7 mouse cellular contexts compared by ENCODE assay signal in genomic region chr9:95845711-95846110, GRCm38 (mm10). TPM values are rescaled to one million over a fixed set of nuclear protein-coding genes. Genes with fewer than 3 reads are reported as not detected.
A peak's percentile ranks its signal among the peaks of the same experiment; 100 is the strongest.
DNase-seq lines count a peak whose midpoint lies in the region; ATAC-seq lines count a peak whose summit lies in the region.

No protein-coding gene starts in this region.

- no peak overlapping the region for H3K27ac ChIP-seq in embryonic facial prominence, embryonic 10.5 days (replicated peaks)
- H3K27ac ChIP-seq in forebrain, embryonic 11.5 days (ENCODE audit: low read depth, low read length): no peak overlapping the region
- H3K27ac ChIP-seq in kidney, embryonic 16.5 days (ENCODE audit: low read length): no peak overlapping the region

- H3K4me3 ChIP-seq in embryonic facial prominence, embryonic 10.5 days: peak overlapping the region; percentile 77; the same call in 1 of the 2 replicates
- no peak overlapping the region for H3K4me3 ChIP-seq in forebrain, embryonic 11.5 days (ENCODE audit: low read depth, low read length)
- H3K4me3 ChIP-seq in kidney, embryonic 16.5 days (ENCODE audit: low read length): no peak overlapping the region

- H3K36me3 ChIP-seq in embryonic facial prominence, embryonic 10.5 days (replicated peaks): no peaks in the 10 kb centered on the region
- H3K36me3 ChIP-seq in forebrain, embryonic 11.5 days (ENCODE audit: control insufficient read depth, insufficient read depth, low read length): no peaks in the 10 kb centered on the region
- H3K36me3 ChIP-seq in kidney, embryonic 16.5 days (ENCODE audit: insufficient read depth, low read length): no peaks in the 10 kb centered on the region

- DNase-seq in embryonic facial prominence, embryonic 10.5 days (ENCODE audit: low spot score): no peak
- DNase-seq in forebrain, embryonic 11.5 days (ENCODE audit: low spot score): no peak
- DNase-seq in lung, postnatal 10 days: peak; percentile 18
- DNase-seq in adrenal gland, postnatal 25 days: no peak
- DNase-seq in thymus, postnatal 4 days: no peak
- no peak for DNase-seq in layer of hippocampus, adult 8-10 months (ENCODE audit: low spot score in 2 of 2)

- H3K4me2 ChIP-seq in forebrain, embryonic 11.5 days (ENCODE audit: low read depth, low read length, severe bottlenecking): peak overlapping the region; percentile 91; the same call in 1 of the 2 replicates
- peak overlapping the region; percentile 93 for H3K4me2 ChIP-seq in kidney, embryonic 16.5 days (replicated peaks; ENCODE audit: low read depth, low read length)

- no peak overlapping the region for H3K9ac ChIP-seq in forebrain, embryonic 11.5 days (ENCODE audit: low read length)
- H3K9ac ChIP-seq in kidney, embryonic 16.5 days (replicated peaks; ENCODE audit: low read length): no peak overlapping the region

- 0 out of 2 replicates have a peak, but pooled peaks cover 1% of the 10 kb centered on the region for H3K9me3 ChIP-seq in embryonic facial prominence, embryonic 10.5 days
- no peaks in the 10 kb centered on the region for H3K9me3 ChIP-seq in forebrain, embryonic 11.5 days (ENCODE audit: control insufficient read depth, low read length)
- H3K9me3 ChIP-seq in kidney, embryonic 16.5 days (ENCODE audit: low read length): no peaks in the 10 kb centered on the region

- peaks cover 21% of the 10 kb centered on the region for H3K4me1 ChIP-seq in embryonic facial prominence, embryonic 10.5 days
- no peaks in the 10 kb centered on the region for H3K4me1 ChIP-seq in forebrain, embryonic 11.5 days (replicated peaks; ENCODE audit: control insufficient read depth, insufficient read depth, low read length)
- peaks cover 9% of the 10 kb centered on the region; the same call in 1 of the 2 replicates for H3K4me1 ChIP-seq in kidney, embryonic 16.5 days (ENCODE audit: insufficient read depth, low read length)

- H3K27me3 ChIP-seq in embryonic facial prominence, embryonic 10.5 days (replicated peaks; ENCODE audit: low read depth, poor library complexity, severe bottlenecking): peaks cover 39% of the 10 kb centered on the region
- H3K27me3 ChIP-seq in forebrain, embryonic 11.5 days (ENCODE audit: control insufficient read depth, insufficient read depth, low read length): peaks cover 4% of the 10 kb centered on the region
- peaks cover 11% of the 10 kb centered on the region for H3K27me3 ChIP-seq in kidney, embryonic 16.5 days (ENCODE audit: insufficient read depth, low read length)

- ATAC-seq in forebrain, embryonic 11.5 days (replicated peaks; ENCODE audit: low FRiP score): no peak
- ATAC-seq in kidney, embryonic 16.5 days (ENCODE audit: low FRiP score, low TSS enrichment): no peak

- 63% methylated on average over 4 of the region's 4 CpGs for WGBS in embryonic facial prominence, embryonic 10.5 days
- WGBS in forebrain, embryonic 11.5 days: 68% methylated on average over 4 of the region's 4 CpGs
- 57% methylated on average over 4 of the region's 4 CpGs for WGBS in kidney, embryonic 16.5 days

RNA-seq across cellular contexts. Expression of gene Pls1, which starts 0.6 kb away (rescaled TPM):
- 7.5 and 8.7 TPM in 2 replicates for polyA plus RNA-seq in embryonic facial prominence, embryonic 10.5 days (2016; fragmentation: Nextera tagmentation; extraction: Ambion mirVana)
- polyA plus RNA-seq in forebrain, embryonic 11.5 days (2014; fragmentation: Nextera tagmentation; extraction: Ambion mirVana): 5.1 and 5.6 TPM in 2 replicates
- polyA plus RNA-seq in kidney, embryonic 16.5 days (2015; fragmentation: Nextera tagmentation; extraction: Ambion mirVana): 22.0 and 23.4 TPM in 2 replicates
- total RNA-seq in adrenal gland, postnatal 25 days (2021): 6.9 and 9.0 TPM in 2 replicates
- total RNA-seq in layer of hippocampus, adult 8-10 months (2022): 10 to 100 TPM; 12.0 to 17.0 (median 14.6) TPM

RNA-seq across cellular contexts. Expression of gene Atr, which starts 11.7 kb away (rescaled TPM):
- 21.8 and 22.9 TPM in 2 replicates for polyA plus RNA-seq in embryonic facial prominence, embryonic 10.5 days (2016; fragmentation: Nextera tagmentation; extraction: Ambion mirVana)
- polyA plus RNA-seq in forebrain, embryonic 11.5 days (2014; fragmentation: Nextera tagmentation; extraction: Ambion mirVana): 22.1 and 30.3 TPM in 2 replicates
- 12.9 and 15.2 TPM in 2 replicates for polyA plus RNA-seq in kidney, embryonic 16.5 days (2015; fragmentation: Nextera tagmentation; extraction: Ambion mirVana)
- total RNA-seq in adrenal gland, postnatal 25 days (2021): 17.7 and 22.3 TPM in 2 replicates
- 10 to 100 TPM; 13.0 to 14.8 (median 14.0) TPM for total RNA-seq in layer of hippocampus, adult 8-10 months (2022)
